Mouse (Mus musculus): ENCODE results near the gene Zfp839.
"Not testable (repeated sequence)": the region's sequence is repeated elsewhere in the genome, so short reads cannot be mapped to it uniquely, and the experiment has no call there.

Zfp839 gene

GRCm38 (mm10) chr12:110840348-110841198 is 9.5 kb upstream of the Zfp839 start, which contains the start of gene Mok:
Gene Mok (minus strand): TSS chr12:110840939.
- DNase-seq (ENCODE audit: low spot score), result peak; percentile 96

GRCm38 (mm10) chr12:110841731-110842493 is 8.1 kb upstream of the Zfp839 start:
- DNase-seq (ENCODE audit: low spot score), result no peak

GRCm38 (mm10) chr12:110843194-110844048 is 6.6 kb upstream of the Zfp839 start:
- peak; percentile 82 for DNase-seq (ENCODE audit: low spot score)

- DNase-seq (ENCODE audit: low spot score), result peak; percentile 26
Observed at GRCm38 (mm10) chr12:110844227-110845130, 5.6 kb upstream of the Zfp839 start.

GRCm38 (mm10) chr12:110845131-110845880 is 4.7 kb upstream of the Zfp839 start:
- DNase-seq (ENCODE audit: low spot score), result peak; percentile 89

GRCm38 (mm10) chr12:110846191-110846765 is 3.8 kb upstream of the Zfp839 start:
- DNase-seq (ENCODE audit: low spot score), result no peak

- DNase-seq (ENCODE audit: low spot score), result no peak
Observed at GRCm38 (mm10) chr12:110850929-110851256, 840 bp downstream of the Zfp839 start.

GRCm38 (mm10) chr12:110851414-110851813 is 1.4 kb downstream of the Zfp839 start:
- no peak for DNase-seq (ENCODE audit: low spot score)

- DNase-seq (ENCODE audit: low spot score), result no peak
Observed at GRCm38 (mm10) chr12:110851923-110852322, 1.9 kb downstream of the Zfp839 start.

GRCm38 (mm10) chr12:110854786-110855737 is 5.0 kb downstream of the Zfp839 start:
- DNase-seq (ENCODE audit: low spot score), result no peak

GRCm38 (mm10) chr12:110857196-110857595 is 7.1 kb downstream of the Zfp839 start:
- DNase-seq (ENCODE audit: low spot score), result no peak

GRCm38 (mm10) chr12:110858681-110859080 is 8.6 kb downstream of the Zfp839 start:
- not testable (repeated sequence) for DNase-seq (ENCODE audit: low spot score)

- no peak for DNase-seq (ENCODE audit: low spot score)
Observed at GRCm38 (mm10) chr12:110860293-110860692, 10.2 kb downstream of the Zfp839 start.

- no peak for DNase-seq (ENCODE audit: low spot score)
Observed at GRCm38 (mm10) chr12:110861256-110861655, 11.2 kb downstream of the Zfp839 start.

GRCm38 (mm10) chr12:110864008-110864407 is 14.0 kb downstream of the Zfp839 start:
- no peak for DNase-seq (ENCODE audit: low spot score)

- DNase-seq (ENCODE audit: low spot score), result no peak
Observed at GRCm38 (mm10) chr12:110865571-110865970, 15.5 kb downstream of the Zfp839 start.

- DNase-seq (ENCODE audit: low spot score), result no peak
Observed at GRCm38 (mm10) chr12:110865989-110866388, 15.9 kb downstream of the Zfp839 start.

- DNase-seq (ENCODE audit: low spot score), result no peak
Observed at GRCm38 (mm10) chr12:110870107-110870506, 20.1 kb downstream of the Zfp839 start.

GRCm38 (mm10) chr12:110871247-110871646 is 21.2 kb downstream of the Zfp839 start:
- DNase-seq (ENCODE audit: low spot score), result no peak
